Mouse (Mus musculus) liver, embryonic 11.5 days (tissue): Measurements from ENCODE around the gene Gm9837. TPM values are rescaled to one million over a fixed set of nuclear protein-coding genes. Genes with fewer than 3 reads are reported as not detected.

Experiments
- ATAC-seq: fragments of 200-750 bp; cut with Nextera tagmentation; replicated peaks from 2 replicates; pipeline ENCODE4 v1.8.0; 2017; ENCODE audit warnings: moderate number of reproducible peaks, mild to moderate bottlenecking, moderate TSS enrichment, moderate library complexity; ENCODE audit not compliant: low FRiP score
- DNase-seq: peaks from one replicate; pipeline ENCODE4 v3.0.0-alpha.2; 2017; ENCODE audit warnings: low spot score
- H3K27ac ChIP-seq: fragments of 300-500 bp; sonication (generic); 2 replicates; pipeline ENCODE4 v1.5.1; 2014; ENCODE audit warnings: mild to moderate bottlenecking, low read depth, low read length, control low read depth
- H3K27me3 ChIP-seq: fragments of 300-500 bp; sonication (generic); replicated peaks from 2 replicates; pipeline ENCODE4 v1.6.1; 2014; ENCODE audit warnings: low read length, mixed read lengths; ENCODE audit not compliant: control insufficient read depth, insufficient read depth
- H3K36me3 ChIP-seq: fragments of 300-500 bp; sonication (generic); 2 replicates; pipeline ENCODE4 v1.6.1; 2014; ENCODE audit warnings: mild to moderate bottlenecking, low read length, moderate library complexity, mixed read lengths; ENCODE audit not compliant: control insufficient read depth, insufficient read depth
- H3K4me1 ChIP-seq: fragments of 300-500 bp; sonication (generic); replicated peaks from 2 replicates; pipeline ENCODE4 v1.6.1; 2014; ENCODE audit warnings: low read length, mixed read lengths; ENCODE audit not compliant: control insufficient read depth, insufficient read depth
- H3K4me2 ChIP-seq: fragments of 300-500 bp; sonication (generic); 2 replicates; pipeline ENCODE4 v1.6.1; 2014; ENCODE audit warnings: mild to moderate bottlenecking, control low read depth, moderate library complexity
- H3K4me3 ChIP-seq: fragments of 300-500 bp; sonication (generic); 2 replicates; pipeline ENCODE4 v1.5.1; 2014; ENCODE audit warnings: low read depth, low read length, control low read depth
- H3K9ac ChIP-seq: fragments of 300-500 bp; sonication (generic); 2 replicates; pipeline ENCODE4 v1.6.1; 2014; ENCODE audit warnings: low read depth, low read length, control low read depth
- H3K9me3 ChIP-seq: fragments of 300-500 bp; sonication (generic); 2 replicates; pipeline ENCODE4 v1.6.1; 2016; ENCODE audit warnings: low read length, inconsistent platforms, mixed read lengths; ENCODE audit not compliant: control insufficient read depth
- WGBS: fragments of 180-500 bp; shearing (Covaris S2); extraction: QIAGEN DNeasy Blood & Tissue Kit; methylation state at CpG from one replicate; pipeline ENCODE4 v1.1.7; 2014; 5-methylcytosine and 5-hydroxymethylcytosine counted together
- polyA plus RNA-seq: library from polyadenylated mRNA; unstranded; fragments of >200 nt; fragmentation: Nextera tagmentation; extraction: Ambion mirVana; gene quantifications from 2 replicates; pipeline ENCODE4 v1.2.1, GENCODE M21; 2014

Gm9837 gene
- polyA plus RNA-seq, 1 experiment from 2014 or later, result not detected

GRCm38 (mm10) chr11:53493243-53493955 lies 23.1 kb upstream of the Gm9837 start:
- Histone ChIP-seq H3K4me3 (no peak overlapping the region), H3K27ac (no peak overlapping the region), H3K4me1 (peaks cover 4% of the 10 kb centered on the region), H3K9ac (no peak overlapping the region), H3K9me3 (no peaks in the 10 kb centered on the region), H3K27me3 (no peaks in the 10 kb centered on the region; the same call in 1 of the 2 replicates), H3K4me2 (no peak overlapping the region), H3K36me3 (no peaks in the 10 kb centered on the region)
- WGBS, result 42% methylated on average over 3 of the region's 3 CpGs
- ATAC-seq (no peak), DNase-seq (no peak)

- no peak overlapping the region for H3K4me2 ChIP-seq
- WGBS, result 30% methylated on average over 8 of the region's 8 CpGs
- peaks cover 6% of the 10 kb centered on the region for H3K27me3 ChIP-seq
- DNase-seq (no peak), ATAC-seq (no peak)
- no peak overlapping the region for H3K9ac ChIP-seq
- no peak overlapping the region for H3K27ac ChIP-seq
- no peaks in the 10 kb centered on the region for H3K9me3 ChIP-seq
- H3K36me3 ChIP-seq, result no peaks in the 10 kb centered on the region
- peaks cover 8% of the 10 kb centered on the region for H3K4me1 ChIP-seq
- H3K4me3 ChIP-seq, result no peak overlapping the region
Measured at GRCm38 (mm10) chr11:53491954-53492401, 21.7 kb upstream of the Gm9837 start.

GRCm38 (mm10) chr11:53489421-53489820 lies 19.1 kb upstream of the Gm9837 start:
- H3K4me3 ChIP-seq, result no peak overlapping the region
- peaks cover 12% of the 10 kb centered on the region for H3K4me1 ChIP-seq
- no peak overlapping the region for H3K9ac ChIP-seq
- 84% methylated on average over 9 of the region's 9 CpGs for WGBS
- H3K27ac ChIP-seq, result no peak overlapping the region
- no peaks in the 10 kb centered on the region for H3K36me3 ChIP-seq
- H3K9me3 ChIP-seq, result no peaks in the 10 kb centered on the region
- H3K27me3 ChIP-seq, result peaks cover 13% of the 10 kb centered on the region
- H3K4me2 ChIP-seq, result no peak overlapping the region
- DNase-seq, result no peak
- no peak for ATAC-seq

GRCm38 (mm10) chr11:53489007-53489406 lies 18.7 kb upstream of the Gm9837 start:
- WGBS, result 96% methylated on average over 5 of the region's 5 CpGs
- Histone ChIP-seq H3K4me2 (no peak overlapping the region), H3K4me1 (peaks cover 12% of the 10 kb centered on the region), H3K9me3 (no peaks in the 10 kb centered on the region), H3K27ac (no peak overlapping the region), H3K9ac (no peak overlapping the region), H3K36me3 (no peaks in the 10 kb centered on the region), H3K27me3 (peaks cover 13% of the 10 kb centered on the region), H3K4me3 (no peak overlapping the region)
- DNase-seq, result no peak
- no peak for ATAC-seq

DNA sequence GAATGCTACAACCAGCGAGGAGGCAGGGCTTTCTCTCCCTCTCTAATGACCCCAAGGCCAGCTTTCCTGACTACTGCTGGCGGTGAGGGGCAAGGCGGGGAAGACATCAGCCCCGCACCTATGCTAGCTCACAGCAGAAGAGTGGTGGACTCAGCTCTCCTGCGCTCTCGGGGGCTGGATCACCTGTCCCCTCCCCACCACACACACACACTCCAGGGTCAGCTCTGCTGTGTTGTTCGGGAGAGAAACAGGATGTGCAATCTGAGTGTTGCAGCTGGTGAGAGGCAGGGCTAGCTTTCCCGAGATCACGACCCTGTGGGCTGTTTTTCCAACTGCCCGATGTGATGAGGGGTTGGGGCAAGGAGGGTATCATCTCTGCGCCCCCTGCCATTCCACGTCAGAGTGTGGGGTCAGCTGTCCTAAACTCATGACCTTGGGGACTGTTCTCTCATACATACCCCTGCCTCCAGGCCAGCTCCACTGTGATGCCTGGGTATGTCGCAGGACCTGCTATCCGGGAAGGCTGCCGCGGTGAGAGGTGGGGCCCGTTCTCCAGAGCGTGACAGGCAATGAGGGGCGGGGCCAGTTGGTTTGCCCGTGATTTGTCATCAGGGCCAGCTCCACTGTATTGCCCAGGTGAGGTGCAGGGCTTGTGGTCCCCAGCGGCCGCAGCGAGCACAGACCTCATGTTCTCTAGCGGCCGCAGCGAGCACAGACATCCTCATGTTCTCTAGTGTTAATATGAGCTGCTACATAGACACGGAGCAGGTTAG lies 16.7 kb upstream of the Gm9837 start:
- Histone ChIP-seq H3K4me2 (peak overlapping the region; percentile 56), H3K9ac (no peak overlapping the region), H3K27me3 (peaks cover 13% of the 10 kb centered on the region), H3K4me1 (peaks cover 19% of the 10 kb centered on the region), H3K4me3 (peak overlapping the region; percentile 10; the same call in 1 of the 2 replicates), H3K9me3 (no peaks in the 10 kb centered on the region), H3K27ac (no peak overlapping the region), H3K36me3 (no peaks in the 10 kb centered on the region)
- DNase-seq, result no peak
- no peak; the same call in 1 of the 2 replicates for ATAC-seq
- 13% methylated on average over 27 of the region's 27 CpGs for WGBS

DNA sequence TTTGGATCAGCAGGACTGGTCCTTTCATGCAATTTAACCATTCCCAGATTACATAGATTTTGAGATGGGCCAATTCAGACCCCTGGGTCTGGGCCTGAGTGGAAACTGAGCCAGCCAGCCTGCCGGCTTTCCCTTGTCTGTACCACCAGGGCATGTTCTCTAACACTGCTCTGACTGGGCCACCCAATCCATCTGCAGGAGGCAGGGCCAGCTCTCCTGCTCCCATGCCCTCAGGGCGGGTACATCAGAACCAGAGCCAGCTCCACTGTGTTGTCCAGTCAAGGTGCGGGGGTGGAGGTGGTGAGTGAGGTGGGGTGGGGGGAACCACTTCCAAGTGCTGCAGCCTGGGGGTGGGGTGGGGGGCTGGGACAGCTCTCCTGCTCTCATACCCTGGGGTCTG lies 16.1 kb upstream of the Gm9837 start:
- Histone ChIP-seq H3K4me1 (peaks cover 20% of the 10 kb centered on the region), H3K36me3 (no peaks in the 10 kb centered on the region), H3K4me2 (no peak overlapping the region), H3K27me3 (peaks cover 13% of the 10 kb centered on the region), H3K27ac (no peak overlapping the region), H3K9me3 (no peaks in the 10 kb centered on the region), H3K9ac (no peak overlapping the region), H3K4me3 (no peak overlapping the region)
- no peak for DNase-seq
- 79% methylated on average over 3 of the region's 3 CpGs for WGBS
- ATAC-seq, result no peak

GRCm38 (mm10) chr11:53485719-53486118 lies 15.4 kb upstream of the Gm9837 start:
- ATAC-seq (no peak), DNase-seq (no peak)
- no peaks in the 10 kb centered on the region for H3K36me3 ChIP-seq
- H3K4me3 ChIP-seq, result no peak overlapping the region
- no peak overlapping the region for H3K4me2 ChIP-seq
- H3K27me3 ChIP-seq, result peaks cover 13% of the 10 kb centered on the region
- H3K9ac ChIP-seq, result no peak overlapping the region
- 37% methylated on average over 3 of the region's 3 CpGs for WGBS
- H3K4me1 ChIP-seq, result peaks cover 20% of the 10 kb centered on the region
- H3K27ac ChIP-seq, result no peak overlapping the region
- H3K9me3 ChIP-seq, result no peaks in the 10 kb centered on the region

DNA sequence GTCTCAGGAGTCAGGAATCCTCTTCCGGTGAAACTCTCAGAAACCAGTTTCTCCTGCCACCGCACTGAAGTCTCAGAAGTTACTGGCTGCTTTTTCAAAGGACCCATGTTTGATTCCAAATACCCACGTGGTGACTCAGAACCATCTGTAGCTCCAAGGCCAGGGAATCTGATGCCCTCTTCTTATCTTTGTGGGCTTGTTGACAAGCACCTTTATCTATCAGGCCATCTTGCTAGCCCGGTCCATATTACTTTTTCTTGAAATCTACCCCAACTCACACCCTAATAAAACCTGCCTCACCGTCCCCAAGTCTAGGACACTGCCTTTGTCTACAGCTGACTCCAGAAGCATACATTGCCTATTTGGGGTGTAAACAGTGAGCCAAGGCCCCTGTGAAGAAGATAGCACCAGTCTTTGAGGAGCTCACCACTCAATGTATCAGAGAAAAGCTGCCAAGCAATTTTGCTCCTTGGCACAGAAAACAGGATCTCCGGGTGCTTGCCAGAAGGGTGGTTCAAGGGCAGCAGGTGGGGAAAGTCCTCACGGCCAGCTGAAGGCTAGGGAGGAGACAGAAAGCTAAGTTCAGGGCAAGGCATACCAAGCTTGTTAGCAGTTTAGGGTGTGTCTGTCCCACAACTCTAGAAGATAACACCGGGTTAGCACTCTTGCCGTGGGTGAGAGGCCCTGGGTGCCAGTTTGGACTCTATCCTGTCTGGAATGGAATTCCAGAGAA lies 13.0 kb upstream of the Gm9837 start:
- DNase-seq (no peak), ATAC-seq (peak; percentile 82)
- H3K4me1 ChIP-seq, result peaks cover 38% of the 10 kb centered on the region
- H3K4me2 ChIP-seq, result peak overlapping the region; percentile 55
- H3K9ac ChIP-seq, result peak overlapping the region; percentile 52
- no peaks in the 10 kb centered on the region for H3K36me3 ChIP-seq
- H3K27me3 ChIP-seq, result peaks cover 34% of the 10 kb centered on the region
- no peak overlapping the region for H3K4me3 ChIP-seq
- H3K9me3 ChIP-seq, result no peaks in the 10 kb centered on the region
- WGBS, result 32% methylated on average over 9 of the region's 9 CpGs
- H3K27ac ChIP-seq, result peak overlapping the region; percentile 90
